Mouse (Mus musculus) bone marrow macrophage, adult 2 months (primary cell): ENCODE measurements around the gene Nkd1.

Source experiments
- CTCF ChIP-seq: IDR thresholded peaks from 2 replicates; pipeline ENCODE4 v1.5.1; 2012; ENCODE audit warnings: low read depth, mild to moderate bottlenecking, low read length, moderate library complexity
- POLR2A ChIP-seq: IDR thresholded peaks from 2 replicates; pipeline ENCODE4 v1.6.1; 2012; ENCODE audit warnings: mild to moderate bottlenecking, low read depth, low read length, borderline replicate concordance

DNA sequence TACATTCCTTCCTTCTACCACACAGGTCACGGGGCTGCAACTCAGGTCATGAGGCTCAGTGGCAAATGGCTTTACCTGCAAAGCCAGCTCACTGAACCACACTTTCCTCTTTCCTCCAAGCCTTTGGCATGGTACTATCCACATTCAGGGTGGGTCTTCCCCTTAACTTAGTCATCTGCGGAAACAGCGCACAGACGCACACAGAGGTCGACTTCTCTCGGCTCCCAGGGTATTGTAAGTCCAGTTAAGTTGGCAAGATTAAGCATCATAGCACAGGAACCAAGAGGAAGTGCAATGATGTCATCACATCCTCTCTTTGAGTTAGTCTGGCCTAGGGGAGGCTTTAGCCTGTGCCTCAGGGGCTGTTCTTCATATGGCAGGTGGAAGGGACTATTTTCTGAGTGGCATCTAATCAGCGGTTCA lies 112.2 kb downstream of the Nkd1 start:
- no peak for TF ChIP-seq CTCF
- TF ChIP-seq POLR2A, result no peak
